Mouse (Mus musculus): ENCODE measurements around the gene Zbtb25.

Gene Zbtb25

DNA sequence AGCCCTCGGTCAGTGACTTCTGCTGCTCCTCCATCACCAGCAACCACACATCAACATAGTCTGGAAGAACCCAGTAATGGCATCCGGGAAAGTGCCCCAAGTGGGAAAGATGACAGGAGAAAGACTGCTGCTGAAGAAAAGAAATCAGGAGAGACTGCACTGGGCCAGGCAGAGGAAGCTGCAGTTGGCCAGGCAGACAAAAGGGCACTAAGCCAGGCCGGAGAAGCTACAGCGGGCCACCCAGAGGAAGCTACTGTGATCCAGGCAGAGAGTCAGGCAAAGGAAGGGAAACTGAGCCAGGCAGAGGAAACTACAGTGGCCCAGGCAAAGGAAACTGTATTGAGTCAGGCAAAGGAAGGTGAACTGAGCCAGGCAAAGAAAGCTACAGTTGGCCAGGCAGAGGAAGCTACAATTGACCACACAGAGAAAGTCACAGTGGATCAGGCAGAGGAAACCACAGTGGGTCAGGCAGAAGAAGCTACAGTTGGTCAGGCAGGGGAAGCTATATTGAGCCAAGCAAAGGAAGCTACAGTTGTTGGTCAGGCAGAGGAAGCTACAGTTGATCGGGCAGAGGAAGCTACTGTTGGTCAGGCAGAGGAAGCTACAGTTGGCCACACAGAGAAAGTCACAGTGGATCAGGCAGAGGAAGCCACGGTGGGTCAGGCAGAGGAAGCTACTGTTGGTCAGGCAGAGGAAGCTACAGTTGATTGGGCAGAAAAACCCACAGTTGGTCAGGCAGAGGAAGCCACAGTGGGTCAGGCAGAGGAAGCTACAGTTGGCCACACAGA, 40.6 kb downstream of the Zbtb25 start:
- ChIA-PET CTCF (interaction anchor here in 1 of 4 experiments (1.0 to 1.1 kb wide), 2 partner anchors 12 kb away, joined by 3 read pairs; no protein-coding TSS in a partner anchor), POLR2A (interaction anchor here (0.5 to 1.3 kb wide), 8 partner anchors 9 to 536 kb away, joined by 3 to 4 read pairs (median 4); no protein-coding TSS in a partner anchor)

GRCm38 (mm10) chr12:76326437-76327220, 42.8 kb downstream of the Zbtb25 start:
- CTCF ChIA-PET: interaction anchor here in 3 of 4 experiments (0.6 to 2.5 kb wide), 4 partner anchors 14 to 34 kb away, joined by 3 to 7 read pairs (median 4); no protein-coding TSS in a partner anchor

DNA sequence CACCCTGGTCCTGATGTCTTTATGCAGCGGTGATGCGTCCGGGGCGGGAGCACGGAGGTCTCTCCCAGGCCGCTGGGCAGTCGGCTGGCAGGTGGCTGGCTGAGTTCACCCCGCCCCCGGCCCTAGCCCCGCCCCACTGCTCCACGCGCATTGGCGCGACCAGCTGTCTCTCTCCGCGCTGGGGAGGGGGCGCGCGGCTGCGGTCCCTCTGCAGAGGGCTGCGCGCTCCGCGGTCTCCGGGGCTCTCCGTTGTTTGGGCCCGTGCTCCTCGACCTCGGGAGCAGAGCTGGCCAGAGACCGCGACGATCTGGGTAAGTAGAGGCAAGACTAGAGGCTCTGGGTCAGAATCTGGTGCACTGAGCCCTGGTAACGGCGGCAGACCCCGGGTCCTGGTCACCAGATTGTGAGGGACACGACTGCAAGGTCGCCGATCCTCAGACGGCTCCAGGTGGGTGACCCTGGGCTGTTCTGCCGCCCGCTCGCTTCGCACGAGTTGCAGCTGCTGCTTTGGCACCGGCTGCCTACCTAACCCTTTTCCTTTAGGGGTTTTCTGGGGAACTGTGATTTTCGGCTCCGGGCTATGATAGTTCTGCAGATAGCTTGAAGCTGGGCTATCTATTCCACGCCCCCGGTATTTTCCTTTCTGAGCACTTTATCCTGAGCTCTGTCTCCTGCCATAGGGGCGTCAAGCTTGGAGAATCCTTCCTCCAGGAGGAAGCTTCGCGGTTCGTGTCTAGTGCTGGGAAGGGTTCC, 44.5 kb downstream of the Zbtb25 start, which contains the start of gene Akap5:
TSS of gene Akap5 (plus strand) at position 213 of the 753 bp plus-strand sequence.
- POLR2A ChIA-PET: interaction anchor here (0.5 to 6.7 kb wide), 28 partner anchors 8 to 655 kb away, joined by 3 to 56 read pairs (median 4); partner anchors contain the start of genes Mthfd1 (in 2 of the 4), Hspa2 (in 1 of the 4) and Wdr89 (in 1 of the 4)
- CTCF ChIA-PET: interaction anchor here in 3 of 4 experiments (0.6 to 2.5 kb wide), 10 partner anchors 16 to 442 kb away, joined by 3 to 12 read pairs (median 4); no protein-coding TSS in a partner anchor

More at GRCm38 (mm10) chr12:76326437-76327220, 42.8 kb downstream of the Zbtb25 start:
- POLR2A ChIA-PET: interaction anchor here in 3 of 4 experiments (0.6 to 6.7 kb wide), 16 partner anchors 10 to 323 kb away, joined by 3 to 56 read pairs (median 4); partner anchors contain the start of gene Hspa2 (in 1 of the 3)

DNA sequence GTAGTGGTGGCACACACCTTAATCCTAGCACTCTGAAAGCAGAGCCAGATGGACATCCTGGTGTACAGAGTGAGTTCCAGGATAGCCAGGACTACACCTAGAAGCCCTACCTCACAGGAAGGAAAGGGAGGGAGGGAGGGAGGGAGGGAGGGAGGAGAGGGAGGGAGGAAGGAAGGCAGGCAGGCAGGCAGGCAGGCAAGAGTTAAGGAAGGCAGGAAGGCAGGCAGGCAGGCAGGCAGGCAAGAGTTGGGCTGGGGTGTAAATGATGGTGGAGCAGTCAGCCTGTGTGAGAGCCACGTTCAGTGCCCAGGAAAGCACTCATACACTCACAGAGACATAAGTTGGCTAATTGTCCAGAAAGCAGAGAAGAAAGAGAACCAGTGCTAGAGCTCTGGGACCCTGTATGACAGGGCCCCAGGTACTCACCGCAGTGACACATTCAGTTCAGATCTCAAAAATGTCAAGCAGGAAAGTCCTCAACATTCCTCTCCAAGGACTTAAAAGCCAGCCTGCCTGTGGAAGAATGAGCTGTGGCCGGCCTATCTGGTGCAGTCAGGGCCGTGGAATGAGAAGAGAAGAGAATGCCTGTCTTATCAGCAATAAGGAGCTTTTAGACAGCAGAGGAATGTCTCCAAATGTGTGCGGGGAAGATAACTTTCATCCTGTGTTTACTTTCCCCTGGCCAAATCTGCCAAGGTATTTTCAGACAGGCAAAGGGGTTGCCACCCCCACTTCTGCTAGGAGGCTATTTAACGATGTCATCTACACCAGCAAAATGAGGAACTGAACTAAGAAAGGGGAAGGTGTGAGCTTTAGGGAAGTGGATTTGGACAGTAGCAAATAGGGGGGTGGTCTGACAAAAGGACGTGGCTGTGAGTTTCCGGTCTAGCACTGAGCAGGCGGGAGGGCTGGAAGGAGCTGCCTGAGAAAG, 50.9 kb downstream of the Zbtb25 start:
- ChIA-PET CTCF (interaction anchor here in 2 of 4 experiments (0.6 to 1.6 kb wide), 3 partner anchors 25 to 79 kb away, joined by 3 to 5 read pairs (median 3); no protein-coding TSS in a partner anchor), POLR2A (interaction anchor here in 3 of 4 experiments (0.7 to 2.7 kb wide), 7 partner anchors 11 to 50 kb away, joined by 3 to 10 read pairs (median 3); no protein-coding TSS in a partner anchor)

DNA sequence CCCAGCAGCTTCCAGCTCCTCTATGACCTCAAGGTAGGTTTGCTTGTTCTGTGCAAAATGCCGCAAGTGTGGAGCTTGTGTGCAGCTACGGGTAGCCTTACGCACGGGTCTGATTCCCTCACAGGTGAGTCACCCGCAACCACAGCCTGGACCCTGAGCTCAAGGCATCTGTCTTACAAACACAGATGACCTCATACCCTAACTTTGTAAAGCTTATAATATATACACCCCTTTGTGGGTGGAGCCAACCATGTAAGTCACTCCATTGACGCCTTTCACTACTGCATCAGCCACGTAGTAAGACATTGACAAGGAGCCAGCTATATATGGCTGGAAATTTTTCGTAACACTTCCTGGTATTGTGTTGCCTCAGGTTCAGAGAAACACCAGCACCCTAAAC, 57.5 kb downstream of the Zbtb25 start:
- CTCF ChIA-PET: interaction anchor here (0.5 to 2.1 kb wide), 6 partner anchors 13 to 297 kb away, joined by 3 to 15 read pairs (median 3); no protein-coding TSS in a partner anchor
- POLR2A ChIA-PET: interaction anchor here in 3 of 4 experiments (0.9 to 6.3 kb wide), 18 partner anchors 11 to 57 kb away, joined by 3 to 56 read pairs (median 4); partner anchors contain the start of genes Akap5 (in 2 of the 3) and Mthfd1 (in 2 of the 3)

DNA sequence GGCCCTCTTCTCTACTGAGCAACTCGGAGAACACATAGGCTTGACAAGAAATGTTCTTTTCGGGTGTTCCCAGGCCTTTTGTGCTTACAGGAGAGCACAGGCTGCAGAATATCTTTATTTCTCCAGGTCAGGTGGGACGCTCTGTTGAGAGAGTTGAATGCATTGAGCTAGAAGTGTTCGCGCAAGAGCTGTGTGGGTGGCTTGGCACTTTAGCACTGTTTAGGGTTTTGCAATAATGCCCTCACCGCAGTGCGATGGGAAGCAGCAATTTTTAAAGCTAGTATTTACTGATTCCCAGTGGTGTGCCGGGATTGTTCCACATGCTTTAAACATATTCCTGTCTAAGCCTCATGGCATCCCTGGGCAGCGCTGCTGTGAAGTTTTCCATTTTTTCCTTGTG, 58.2 kb downstream of the Zbtb25 start:
- POLR2A ChIA-PET: interaction anchor here in 3 of 4 experiments (0.7 to 6.3 kb wide), 20 partner anchors 9 to 56 kb away, joined by 3 to 56 read pairs (median 4); partner anchors contain the start of genes Akap5 (in 2 of the 3) and Mthfd1 (in 2 of the 3)

GRCm38 (mm10) chr12:76310633-76311032, 58.8 kb downstream of the Zbtb25 start:
- CTCF ChIA-PET: interaction anchor here (0.6 to 2.1 kb wide), 8 partner anchors 12 to 118 kb away, joined by 3 to 15 read pairs (median 4); no protein-coding TSS in a partner anchor
- POLR2A ChIA-PET: interaction anchor here in 3 of 4 experiments (0.7 to 6.3 kb wide), 14 partner anchors 9 to 56 kb away, joined by 3 to 56 read pairs (median 5); partner anchors contain the start of genes Akap5 (in 2 of the 3) and Mthfd1 (in 2 of the 3)

More for the DNA sequence above, 58.2 kb downstream of the Zbtb25 start:
- CTCF ChIA-PET: interaction anchor here (0.7 to 2.1 kb wide), 7 partner anchors 12 to 259 kb away, joined by 3 to 15 read pairs (median 4); no protein-coding TSS in a partner anchor

DNA sequence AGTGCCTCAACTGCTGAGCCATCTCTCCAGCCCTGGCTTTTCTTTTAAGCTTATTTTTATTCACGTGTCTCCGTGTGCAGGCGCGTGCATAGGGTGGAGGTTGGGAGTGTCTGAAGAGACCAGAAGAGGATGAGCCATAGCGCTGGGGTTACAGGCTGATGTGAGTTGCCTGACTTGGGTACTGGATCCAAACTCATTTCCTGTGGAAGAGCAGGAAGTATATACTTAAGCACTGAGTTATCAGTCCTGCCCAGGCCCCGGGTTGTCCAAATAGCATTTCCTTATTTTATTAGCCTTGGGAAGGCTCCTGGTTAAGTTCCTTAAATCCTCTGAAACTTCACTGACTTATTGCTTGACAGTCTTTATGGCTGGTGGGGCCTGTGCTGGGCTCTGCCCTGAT, 59.4 kb downstream of the Zbtb25 start:
- CTCF ChIA-PET: interaction anchor here in 3 of 4 experiments (1.1 to 2.1 kb wide), 3 partner anchors 17 to 113 kb away, joined by 3 to 15 read pairs (median 6); no protein-coding TSS in a partner anchor
- POLR2A ChIA-PET: interaction anchor here in 2 of 4 experiments (1.3 to 6.3 kb wide), 6 partner anchors 13 to 55 kb away, joined by 3 to 56 read pairs (median 7); partner anchors contain the start of genes Akap5 (in 2 of the 2) and Mthfd1 (in 1 of the 2)

DNA sequence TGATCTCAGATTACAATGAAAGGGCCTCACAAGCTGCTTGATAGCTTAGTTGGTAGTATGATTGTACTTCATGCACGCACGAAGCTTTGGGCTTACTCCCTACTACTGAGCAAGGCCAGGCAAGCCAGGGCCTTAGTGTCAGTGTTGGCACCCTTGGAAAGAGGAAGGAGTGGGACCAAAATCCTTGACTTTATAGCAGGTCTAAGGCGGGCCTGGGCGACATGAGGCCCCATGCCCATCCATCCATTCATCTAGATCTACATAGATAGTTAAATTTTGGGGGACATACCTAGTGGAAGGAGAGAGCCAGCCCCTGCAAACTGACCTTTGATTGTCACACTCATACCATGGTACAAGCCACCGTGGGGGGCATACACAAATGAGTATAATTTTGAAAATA, 61.0 kb downstream of the Zbtb25 start:
- CTCF ChIA-PET: interaction anchor here in 2 of 4 experiments (1.2 to 2.9 kb wide), 2 partner anchors 16 kb away, joined by 6 to 12 read pairs; no protein-coding TSS in a partner anchor
- POLR2A ChIA-PET: interaction anchor here in 3 of 4 experiments (0.5 to 6.3 kb wide), 7 partner anchors 10 to 63 kb away, joined by 3 to 24 read pairs (median 6); partner anchors contain the start of gene Akap5 (in 1 of the 3)

DNA sequence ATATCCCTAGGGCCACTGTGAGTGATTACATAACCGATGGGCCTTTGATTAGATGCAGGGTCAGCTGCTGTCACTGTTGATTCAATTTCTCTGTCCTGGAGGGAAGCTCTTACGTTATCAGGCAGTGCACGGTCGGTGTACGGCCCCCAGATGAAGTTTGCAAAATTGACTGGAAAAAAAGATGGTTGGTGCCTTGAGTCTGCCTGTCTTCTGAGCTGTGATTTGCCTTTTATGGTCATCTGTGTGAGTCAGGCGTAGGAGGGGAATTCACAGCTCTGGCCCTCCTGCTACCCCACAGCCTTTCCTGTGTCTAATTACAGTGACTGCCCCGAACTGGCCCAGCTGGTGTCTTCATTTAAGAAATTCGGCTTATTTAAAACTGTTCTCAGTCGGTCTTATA, 61.4 kb downstream of the Zbtb25 start:
- ChIA-PET POLR2A (interaction anchor here in 2 of 4 experiments (0.5 to 6.3 kb wide), 12 partner anchors 8 to 197 kb away, joined by 3 to 24 read pairs (median 4); partner anchors contain the start of gene Akap5 (in 1 of the 2)), CTCF (interaction anchor here in 3 of 4 experiments (0.9 to 2.9 kb wide), 4 partner anchors 15 to 284 kb away, joined by 3 to 12 read pairs (median 4); no protein-coding TSS in a partner anchor)

- ChIA-PET POLR2A (interaction anchor here in 3 of 4 experiments (0.6 to 6.3 kb wide), 14 partner anchors 9 to 129 kb away, joined by 3 to 24 read pairs (median 4); partner anchors contain the start of gene Mthfd1 (in 2 of the 3)), CTCF (interaction anchor here in 3 of 4 experiments (0.9 to 2.9 kb wide), 3 partner anchors 14 to 285 kb away, joined by 3 to 12 read pairs (median 3); no protein-coding TSS in a partner anchor)
These were observed 62.4 kb downstream of the Zbtb25 start for GRCm38 (mm10) chr12:76306852-76307561.

DNA sequence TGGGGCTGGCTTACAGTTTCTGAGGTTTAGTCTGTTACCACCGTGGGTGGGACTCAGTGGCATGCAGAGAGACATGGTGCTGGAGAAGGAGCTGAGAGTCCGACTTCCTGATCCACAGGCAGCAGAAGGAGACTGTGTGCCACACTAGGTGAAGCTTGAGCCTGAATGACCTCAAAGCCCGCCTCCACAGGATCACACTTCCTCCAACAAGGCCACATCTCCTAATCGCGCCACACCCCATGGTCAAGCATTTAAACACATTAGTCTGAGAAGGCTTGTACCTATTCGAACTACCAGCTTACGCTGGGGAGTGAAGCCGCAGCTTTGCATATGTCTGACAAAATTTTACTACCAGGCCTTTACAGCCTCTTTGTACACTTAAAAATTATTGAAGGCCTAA, 64.3 kb downstream of the Zbtb25 start:
- ChIA-PET CTCF (interaction anchor here in 3 of 4 experiments (0.7 to 2.0 kb wide), 5 partner anchors 11 to 17 kb away, joined by 3 to 8 read pairs (median 3); no protein-coding TSS in a partner anchor), POLR2A (interaction anchor here in 2 of 4 experiments (0.5 to 1.1 kb wide), 3 partner anchors 29 to 301 kb away, joined by 3 to 4 read pairs (median 3); no protein-coding TSS in a partner anchor)

GRCm38 (mm10) chr12:76304199-76304598, 65.2 kb downstream of the Zbtb25 start:
- ChIA-PET POLR2A (interaction anchor here in 3 of 4 experiments (0.7 to 1.2 kb wide), 5 partner anchors 9 to 512 kb away, joined by 3 to 9 read pairs (median 3); partner anchors contain the start of gene Mthfd1 (in 1 of the 3)), CTCF (interaction anchor here in 2 of 4 experiments (1.3 to 2.0 kb wide), 2 partner anchors 12 to 14 kb away, joined by 5 to 8 read pairs; no protein-coding TSS in a partner anchor)

GRCm38 (mm10) chr12:76303474-76303873, 65.9 kb downstream of the Zbtb25 start:
- POLR2A ChIA-PET: interaction anchor here in 2 of 4 experiments (0.6 to 1.3 kb wide), 4 partner anchors 11 to 64 kb away, joined by 3 to 4 read pairs (median 3); no protein-coding TSS in a partner anchor
- CTCF ChIA-PET: interaction anchor here in 1 of 4 experiments (0.7 kb wide), 1 partner anchor 39 kb away, joined by 3 read pairs; no protein-coding TSS in a partner anchor

Data from embryonic stem cell, embryonic (primary cell).